Mouse (Mus musculus) lung, embryonic 16.5 days (tissue): ENCODE data around the gene Pcnx3. TPM values are rescaled to one million over a fixed set of nuclear protein-coding genes. Genes with fewer than 3 reads are reported as not detected.

Source experiments
- ATAC-seq: fragments of 200-750 bp; cut with Nextera tagmentation; 2 replicates; pipeline ENCODE4 v1.8.0; 2017; ENCODE audit warnings: low read depth, mild to moderate bottlenecking, moderate library complexity
- H3K27ac ChIP-seq: fragments of 300-500 bp; sonication (generic); 2 replicates; pipeline ENCODE4 v1.5.1; 2014; ENCODE audit warnings: mild to moderate bottlenecking, control low read depth, low read length
- H3K27me3 ChIP-seq: fragments of 300-500 bp; sonication (generic); 2 replicates; pipeline ENCODE4 v1.6.1; 2014; ENCODE audit warnings: low read depth, low read length, mixed read lengths; ENCODE audit not compliant: control insufficient read depth, insufficient read depth
- H3K36me3 ChIP-seq: fragments of 300-500 bp; sonication (generic); 2 replicates; pipeline ENCODE4 v1.6.1; 2014; ENCODE audit warnings: low read length; ENCODE audit not compliant: control insufficient read depth, insufficient read depth
- H3K4me1 ChIP-seq: fragments of 300-500 bp; sonication (generic); replicated peaks from 2 replicates; pipeline ENCODE4 v1.6.1; 2014; ENCODE audit warnings: low read length, mixed read lengths; ENCODE audit not compliant: control insufficient read depth, insufficient read depth
- H3K4me2 ChIP-seq: fragments of 300-500 bp; sonication (generic); 2 replicates; pipeline ENCODE4 v1.6.1; 2014; ENCODE audit warnings: low read depth, low read length, control low read depth
- H3K4me3 ChIP-seq: fragments of 300-500 bp; sonication (generic); 2 replicates; pipeline ENCODE4 v1.5.1; 2014; ENCODE audit warnings: mild to moderate bottlenecking, low read length, control low read depth
- H3K9ac ChIP-seq: fragments of 300-500 bp; sonication (generic); 2 replicates; pipeline ENCODE4 v1.6.1; 2014; ENCODE audit warnings: low read length, control low read depth
- H3K9me3 ChIP-seq: fragments of 300-500 bp; sonication (generic); 2 replicates; pipeline ENCODE4 v1.6.1; 2016; ENCODE audit warnings: low read length; ENCODE audit not compliant: control insufficient read depth
- WGBS: fragments of 180-500 bp; shearing (Covaris S2); extraction: QIAGEN DNeasy Blood & Tissue Kit; methylation state at CpG from one replicate; pipeline ENCODE4 v1.1.7; 2014; 5-methylcytosine and 5-hydroxymethylcytosine counted together
- polyA plus RNA-seq: library from polyadenylated mRNA; unstranded; fragments of >200 nt; fragmentation: Nextera tagmentation; extraction: Ambion mirVana; gene quantifications from 2 replicates; pipeline ENCODE4 v1.2.1, GENCODE M21; 2015

Pcnx3 gene
- polyA plus RNA-seq, 1 experiment from 2014 or later: 18.3 TPM

DNA sequence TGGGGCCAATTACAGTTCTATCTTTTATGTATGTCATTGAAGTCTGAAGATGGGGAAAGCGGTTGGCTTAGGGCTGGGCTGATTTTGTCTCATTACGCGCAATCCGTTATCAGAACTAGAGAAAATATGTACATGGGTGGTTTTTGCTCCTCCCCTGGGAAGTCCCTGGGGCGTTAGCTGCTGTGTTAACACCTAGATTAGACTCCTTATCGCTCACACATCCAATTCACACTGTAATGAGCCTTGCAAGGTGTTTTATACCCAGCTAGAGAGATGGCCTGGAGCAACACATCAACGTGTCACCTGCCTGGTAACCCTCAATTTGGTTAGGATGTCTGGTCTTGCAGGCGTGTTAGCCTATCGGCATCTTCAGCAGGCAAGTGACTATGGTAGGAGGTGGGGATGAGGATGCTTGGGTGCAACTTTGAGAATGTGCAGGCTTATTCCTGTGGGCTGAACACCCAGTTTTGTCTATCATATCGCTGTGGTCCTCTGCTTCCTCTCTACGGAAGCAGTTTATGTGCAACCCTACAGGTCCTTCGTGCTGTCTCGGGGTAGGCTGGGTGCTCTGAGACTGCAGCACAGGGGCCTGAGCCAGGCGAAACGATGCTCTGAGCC lies 38.4 kb upstream of the Pcnx3 start:
- H3K4me1 ChIP-seq: peaks cover 55% of the 10 kb centered on the region
- 63% methylated on average over 15 of the region's 15 CpGs for WGBS
- no peak for ATAC-seq
- peak overlapping the region; percentile 57 for H3K9ac ChIP-seq
- H3K4me2 ChIP-seq: peak overlapping the region; percentile 94
- H3K27ac ChIP-seq: peak overlapping the region; percentile 66
- no peaks in the 10 kb centered on the region for H3K27me3 ChIP-seq
- peak overlapping the region; percentile 87 for H3K4me3 ChIP-seq
- H3K36me3 ChIP-seq: 0 out of 2 replicates have a peak, but pooled peaks cover 2% of the 10 kb centered on the region
- no peaks in the 10 kb centered on the region for H3K9me3 ChIP-seq

- peak; percentile 64; the same call in 1 of the 2 replicates for ATAC-seq
- WGBS: 7% methylated on average over 48 of the region's 49 CpGs
- Histone ChIP-seq H3K4me2 (peak within 1 kb of the TSS; percentile 94), H3K9me3 (no peaks in the 10 kb centered on the region), H3K9ac (peak within 1 kb of the TSS; percentile 79), H3K27ac (peak within 1 kb of the TSS; percentile 81), H3K4me3 (peak within 1 kb of the TSS; percentile 87), H3K4me1 (peaks cover 53% of the 10 kb centered on the region), H3K36me3 (peaks cover 10% of the 10 kb centered on the region), H3K27me3 (no peaks in the 10 kb centered on the region)
These were observed 37.2 kb upstream of the Pcnx3 start, which contains the start of gene Ehbp1l1 for GRCm38 (mm10) chr19:5725767-5726515. Gene Ehbp1l1, minus strand, starts transcription at chr19:5726317.

DNA sequence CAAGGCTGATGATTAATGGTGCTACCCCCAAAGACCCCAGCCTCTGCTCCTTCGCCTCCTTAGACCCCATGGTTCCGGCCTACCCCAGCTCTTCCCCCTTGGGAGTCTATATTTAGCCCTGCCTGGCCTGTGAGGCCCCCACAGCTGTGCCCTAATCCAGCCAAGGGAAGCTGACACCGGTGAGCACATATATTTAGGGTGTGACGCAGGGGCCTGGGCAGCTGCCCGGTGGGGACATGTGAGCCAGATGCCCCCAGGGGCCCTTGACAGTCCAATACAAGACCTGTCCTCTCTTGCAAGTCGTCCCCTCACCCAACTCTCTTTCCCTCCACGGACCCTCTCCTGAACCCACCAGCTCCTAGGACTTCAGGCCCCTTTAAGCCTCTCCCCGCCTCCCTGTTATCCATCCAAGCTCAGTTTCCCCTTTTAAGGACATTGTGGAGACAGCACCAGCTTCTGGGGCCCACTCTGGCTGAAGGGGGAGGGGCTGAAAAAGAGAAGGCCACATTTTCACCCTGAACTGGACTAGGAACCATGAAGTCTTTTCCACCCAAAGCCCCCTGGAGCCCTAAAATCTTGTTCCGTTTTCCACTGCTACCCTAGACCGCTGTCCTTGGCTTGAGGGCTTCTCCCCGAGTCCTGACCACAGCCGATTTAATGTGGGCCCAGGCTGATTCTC lies 36.5 kb upstream of the Pcnx3 start:
- H3K9me3 ChIP-seq: no peaks in the 10 kb centered on the region
- H3K4me1 ChIP-seq: peaks cover 45% of the 10 kb centered on the region
- 61% methylated on average over 12 of the region's 12 CpGs for WGBS
- H3K27me3 ChIP-seq: no peaks in the 10 kb centered on the region
- peak overlapping the region; percentile 79 for H3K9ac ChIP-seq
- peak overlapping the region; percentile 63 for H3K4me2 ChIP-seq
- ATAC-seq: peak; percentile 10
- H3K36me3 ChIP-seq: peaks cover 15% of the 10 kb centered on the region
- H3K4me3 ChIP-seq: peak overlapping the region; percentile 53
- peak overlapping the region; percentile 81 for H3K27ac ChIP-seq

- Histone ChIP-seq H3K36me3 (peaks cover 18% of the 10 kb centered on the region), H3K9me3 (no peaks in the 10 kb centered on the region), H3K4me2 (peak overlapping the region; percentile 63), H3K4me3 (peak overlapping the region; percentile 53), H3K27me3 (no peaks in the 10 kb centered on the region), H3K27ac (peak overlapping the region; percentile 81), H3K9ac (peak overlapping the region; percentile 79), H3K4me1 (peaks cover 42% of the 10 kb centered on the region)
- 68% methylated on average over 7 of the region's 7 CpGs for WGBS
- peak; percentile 5; the same call in 1 of the 2 replicates for ATAC-seq
These were observed 35.8 kb upstream of the Pcnx3 start for GRCm38 (mm10) chr19:5724549-5724941.

- H3K9ac ChIP-seq: peak overlapping the region; percentile 79
- WGBS: 62% methylated on average over 4 of the region's 4 CpGs
- H3K4me1 ChIP-seq: peaks cover 41% of the 10 kb centered on the region
These were observed 35.3 kb upstream of the Pcnx3 start for GRCm38 (mm10) chr19:5723934-5724548.

GRCm38 (mm10) chr19:5722848-5723425 lies 34.2 kb upstream of the Pcnx3 start:
- H3K9me3 ChIP-seq: no peaks in the 10 kb centered on the region
- H3K4me2 ChIP-seq: no peak overlapping the region
- peaks cover 33% of the 10 kb centered on the region for H3K4me1 ChIP-seq
- H3K27ac ChIP-seq: no peak overlapping the region
- no peaks in the 10 kb centered on the region for H3K27me3 ChIP-seq
- H3K36me3 ChIP-seq: peaks cover 18% of the 10 kb centered on the region
- no peak overlapping the region for H3K4me3 ChIP-seq
- ATAC-seq: no peak
- no peak overlapping the region for H3K9ac ChIP-seq
- WGBS: 85% methylated on average over 7 of the region's 7 CpGs

More at GRCm38 (mm10) chr19:5723934-5724548, 35.3 kb upstream of the Pcnx3 start:
- no peaks in the 10 kb centered on the region for H3K9me3 ChIP-seq
- peak overlapping the region; percentile 53 for H3K4me3 ChIP-seq
- no peaks in the 10 kb centered on the region for H3K27me3 ChIP-seq
- H3K27ac ChIP-seq: 0 out of 2 replicates have a peak overlapping the region, but pooled peaks have one; percentile 81
- peak overlapping the region; percentile 63 for H3K4me2 ChIP-seq
- peaks cover 18% of the 10 kb centered on the region for H3K36me3 ChIP-seq
- no peak for ATAC-seq

DNA sequence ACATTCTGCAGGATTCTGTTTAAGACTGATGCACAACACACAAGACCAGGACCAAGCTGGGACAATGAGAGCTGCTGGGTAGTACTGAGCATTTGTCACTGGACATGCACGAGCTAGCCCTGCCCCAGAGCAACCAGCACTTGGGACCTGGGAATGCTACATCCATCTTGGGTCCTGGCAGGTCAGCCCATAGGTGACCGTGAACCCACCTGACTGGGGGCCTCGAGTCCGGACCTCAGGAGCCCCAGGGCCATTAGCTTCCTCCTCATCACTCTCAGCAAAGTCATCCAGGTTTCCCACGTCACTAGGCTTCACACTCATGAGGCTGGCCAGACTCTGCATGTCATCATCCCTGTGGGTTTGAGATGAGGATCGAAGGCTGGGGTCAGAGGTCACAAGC lies 32.5 kb upstream of the Pcnx3 start:
- Histone ChIP-seq H3K4me3 (no peak overlapping the region), H3K36me3 (peaks cover 18% of the 10 kb centered on the region), H3K4me1 (peaks cover 21% of the 10 kb centered on the region), H3K27ac (no peak overlapping the region), H3K4me2 (no peak overlapping the region), H3K9me3 (no peaks in the 10 kb centered on the region), H3K27me3 (no peaks in the 10 kb centered on the region), H3K9ac (no peak overlapping the region)
- no peak for ATAC-seq
- 85% methylated on average over 6 of the region's 6 CpGs for WGBS

- no peak overlapping the region for H3K4me3 ChIP-seq
- H3K27ac ChIP-seq: no peak overlapping the region
- H3K4me1 ChIP-seq: peaks cover 24% of the 10 kb centered on the region
- 43% methylated on average over 10 of the region's 10 CpGs for WGBS
- H3K4me2 ChIP-seq: no peak overlapping the region
- no peak overlapping the region for H3K9ac ChIP-seq
- no peaks in the 10 kb centered on the region for H3K9me3 ChIP-seq
- ATAC-seq: no peak
- no peaks in the 10 kb centered on the region for H3K27me3 ChIP-seq
- peaks cover 16% of the 10 kb centered on the region for H3K36me3 ChIP-seq
These were observed 28.2 kb upstream of the Pcnx3 start for GRCm38 (mm10) chr19:5716955-5717354.
